Mouse (Mus musculus): Measurements from ENCODE around the gene Gm17631. TPM values are rescaled to one million over a fixed set of nuclear protein-coding genes. Genes with fewer than 3 reads are reported as not detected.
"Not testable (repeated sequence)": the region's sequence is repeated elsewhere in the genome, so short reads cannot be mapped to it uniquely, and the experiment has no call there.

Gm17631 gene
- not detected in 2 replicates for polyA plus RNA-seq (2015; fragmentation: Nextera tagmentation; extraction: Ambion mirVana)

GRCm38 (mm10) chr6:129862349-129862748, at the start of gene Gm17631:
TSS of gene Gm17631 (plus strand) at chr6:129862649.
- not testable (repeated sequence) for H3K9me3 ChIP-seq (replicated peaks); H3K4me1 ChIP-seq; H3K27me3 ChIP-seq; H3K4me3 ChIP-seq (replicated peaks); H3K9ac ChIP-seq; H3K4me2 ChIP-seq; ATAC-seq (replicated peaks; ENCODE audit: low FRiP score); H3K36me3 ChIP-seq; H3K27ac ChIP-seq
- WGBS: no CpG with 5 or more reads among the region's 3 CpGs

GRCm38 (mm10) chr6:129817731-129818130, 44.7 kb upstream of the Gm17631 start:
- WGBS: 71% methylated on average over 3 of the region's 3 CpGs
- H3K27ac ChIP-seq: no peak overlapping the region
- ATAC-seq (replicated peaks; ENCODE audit: low FRiP score): no peak
- H3K4me1 ChIP-seq: no peaks in the 10 kb centered on the region
- no peak overlapping the region for H3K4me2 ChIP-seq
- H3K27me3 ChIP-seq: no peaks in the 10 kb centered on the region
- no peak overlapping the region for H3K4me3 ChIP-seq (replicated peaks)
- no peak overlapping the region for H3K9ac ChIP-seq
- H3K9me3 ChIP-seq (replicated peaks): no peaks in the 10 kb centered on the region
- no peaks in the 10 kb centered on the region for H3K36me3 ChIP-seq

DNA sequence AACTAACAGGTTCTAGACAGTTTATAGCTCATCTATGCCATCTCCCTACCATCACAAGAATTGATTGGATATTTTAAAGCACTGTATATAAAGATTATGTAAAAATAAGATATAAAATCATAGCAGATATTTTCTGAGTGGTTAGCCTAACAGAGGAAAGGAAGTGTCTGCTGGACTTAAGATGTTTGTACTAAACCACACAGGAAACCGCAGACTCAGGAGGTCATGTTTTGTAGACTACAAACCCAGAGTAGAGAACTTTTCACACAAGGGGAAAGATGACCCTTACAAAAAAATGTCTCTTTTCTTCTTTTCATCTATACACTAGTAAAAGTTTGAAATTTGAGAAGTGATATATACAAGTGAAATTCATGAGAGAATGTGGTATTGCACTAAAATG, 38.4 kb upstream of the Gm17631 start:
- Histone ChIP-seq H3K36me3 (no peaks in the 10 kb centered on the region), H3K27me3 (no peaks in the 10 kb centered on the region), H3K9ac (no peak overlapping the region), H3K4me3 (replicated peaks) (no peak overlapping the region), H3K4me1 (no peaks in the 10 kb centered on the region), H3K4me2 (no peak overlapping the region), H3K27ac (no peak overlapping the region), H3K9me3 (replicated peaks) (no peaks in the 10 kb centered on the region)
- no peak for ATAC-seq (replicated peaks; ENCODE audit: low FRiP score)
- WGBS: 89% methylated on average over 1 of the region's 1 CpGs

DNA sequence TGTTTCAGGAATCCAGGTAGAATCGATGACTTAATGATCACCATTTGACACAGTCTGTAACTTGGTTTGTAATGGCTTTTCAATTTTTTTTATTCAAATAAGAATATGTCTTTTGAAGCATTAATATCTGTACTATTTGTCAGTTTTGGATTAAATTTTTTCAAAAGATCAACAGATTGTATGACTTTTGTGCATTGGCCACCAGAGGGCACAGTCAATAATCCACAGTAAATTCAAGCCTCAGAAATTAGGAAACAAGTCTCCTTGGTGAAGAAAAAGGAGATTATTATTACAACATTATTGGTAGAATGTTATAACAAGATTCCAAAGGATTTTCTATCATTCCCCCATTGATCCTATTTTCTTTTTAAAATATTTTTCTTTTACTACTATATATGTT, 36.9 kb upstream of the Gm17631 start:
- H3K27me3 ChIP-seq: no peaks in the 10 kb centered on the region
- WGBS: 95% methylated on average over 1 of the region's 1 CpGs
- no peak overlapping the region for H3K27ac ChIP-seq
- no peaks in the 10 kb centered on the region for H3K36me3 ChIP-seq
- no peak overlapping the region for H3K9ac ChIP-seq
- no peaks in the 10 kb centered on the region for H3K9me3 ChIP-seq (replicated peaks)
- no peaks in the 10 kb centered on the region for H3K4me1 ChIP-seq
- no peak for ATAC-seq (replicated peaks; ENCODE audit: low FRiP score)
- no peak overlapping the region for H3K4me2 ChIP-seq
- H3K4me3 ChIP-seq (replicated peaks): no peak overlapping the region

- no peak for ATAC-seq (replicated peaks; ENCODE audit: low FRiP score)
- 34% methylated on average over 1 of the region's 1 CpGs for WGBS
- H3K4me2 ChIP-seq: no peak within 1 kb of the TSS
- no peaks in the 10 kb centered on the region for H3K36me3 ChIP-seq
- H3K9ac ChIP-seq: no peak within 1 kb of the TSS
- no peak within 1 kb of the TSS for H3K27ac ChIP-seq
- H3K4me3 ChIP-seq (replicated peaks): no peak within 1 kb of the TSS
- no peaks in the 10 kb centered on the region for H3K4me1 ChIP-seq
- no peaks in the 10 kb centered on the region; the same call in 1 of the 2 replicates for H3K9me3 ChIP-seq (replicated peaks)
- no peaks in the 10 kb centered on the region for H3K27me3 ChIP-seq
Measured at GRCm38 (mm10) chr6:129876549-129876948, 14.1 kb downstream of the Gm17631 start, which contains the start of gene Klra17. TSS of gene Klra17 (minus strand) at chr6:129876672.

- H3K9ac ChIP-seq: no peak overlapping the region
- no peaks in the 10 kb centered on the region for H3K27me3 ChIP-seq
- ATAC-seq (replicated peaks; ENCODE audit: low FRiP score): no peak
- no peak overlapping the region for H3K27ac ChIP-seq
- WGBS: 80% methylated on average over 2 of the region's 2 CpGs
- no peaks in the 10 kb centered on the region; the same call in 1 of the 2 replicates for H3K9me3 ChIP-seq (replicated peaks)
- no peaks in the 10 kb centered on the region for H3K4me1 ChIP-seq
- no peaks in the 10 kb centered on the region for H3K36me3 ChIP-seq
- no peak overlapping the region for H3K4me3 ChIP-seq (replicated peaks)
- no peak overlapping the region for H3K4me2 ChIP-seq
Measured at GRCm38 (mm10) chr6:129882525-129882924, 20.1 kb downstream of the Gm17631 start.

Other genes with a start within 250 kb of the Gm17631 start
- gene Klrk1, start 238.8 kb upstream of the Gm17631 start, polyA plus RNA-seq (2015; fragmentation: Nextera tagmentation; extraction: Ambion mirVana): not detected in 2 replicates
- not detected in 2 replicates for gene Klrc3, start 219.3 kb upstream of the Gm17631 start, polyA plus RNA-seq (2015; fragmentation: Nextera tagmentation; extraction: Ambion mirVana)
- gene Klrc2, start 202.0 kb upstream of the Gm17631 start, polyA plus RNA-seq (2015; fragmentation: Nextera tagmentation; extraction: Ambion mirVana): not detected in 2 replicates
- not detected in 2 replicates for gene Klrc1, start 183.7 kb upstream of the Gm17631 start, polyA plus RNA-seq (2015; fragmentation: Nextera tagmentation; extraction: Ambion mirVana)
- 0.26 TPM in 1 of 2 replicates, not detected in the other for gene Klri1, start 145.5 kb upstream of the Gm17631 start, polyA plus RNA-seq (2015; fragmentation: Nextera tagmentation; extraction: Ambion mirVana)
- not detected in 2 replicates for gene Klri2, start 122.2 kb upstream of the Gm17631 start, polyA plus RNA-seq (2015; fragmentation: Nextera tagmentation; extraction: Ambion mirVana)
- not detected in 2 replicates for gene Gm156, start 78.4 kb upstream of the Gm17631 start, polyA plus RNA-seq (2015; fragmentation: Nextera tagmentation; extraction: Ambion mirVana)
- not detected in 2 replicates for gene Klra17, start 14.0 kb downstream of the Gm17631 start, polyA plus RNA-seq (2015; fragmentation: Nextera tagmentation; extraction: Ambion mirVana)
- gene Klra5, start 55.0 kb downstream of the Gm17631 start, polyA plus RNA-seq (2015; fragmentation: Nextera tagmentation; extraction: Ambion mirVana): not detected in 2 replicates
- not detected in 2 replicates for gene Klra6, start 164.3 kb downstream of the Gm17631 start, polyA plus RNA-seq (2015; fragmentation: Nextera tagmentation; extraction: Ambion mirVana)
- gene Klra4, start 204.6 kb downstream of the Gm17631 start, polyA plus RNA-seq (2015; fragmentation: Nextera tagmentation; extraction: Ambion mirVana): not detected in 2 replicates